Mouse (Mus musculus) monocyte, adult 5-6 weeks (primary cell): ENCODE measurements around the gene Tph2. TPM values are rescaled to one million over a fixed set of nuclear protein-coding genes. Genes with fewer than 3 reads are reported as not detected.

Experiments
- ATAC-seq: fragments of 153-309, 156-312 bp; replicated peaks from 2 replicates; pipeline ENCODE4 v1.8.0; 2017; ENCODE audit warnings: mild to moderate bottlenecking; ENCODE audit not compliant: low TSS enrichment, insufficient number of reproducible peaks, severe bottlenecking, poor library complexity, low FRiP score
- total RNA-seq: library from RNA; stranded (forward); fragments of 200-1000, 200-491, 200-594 nt; gene quantifications from 3 replicates; pipeline ENCODE4 v1.2.3, GENCODE M21; 2017

The Tph2 gene
- total RNA-seq, 1 experiment from 2014 or later = not detected

DNA sequence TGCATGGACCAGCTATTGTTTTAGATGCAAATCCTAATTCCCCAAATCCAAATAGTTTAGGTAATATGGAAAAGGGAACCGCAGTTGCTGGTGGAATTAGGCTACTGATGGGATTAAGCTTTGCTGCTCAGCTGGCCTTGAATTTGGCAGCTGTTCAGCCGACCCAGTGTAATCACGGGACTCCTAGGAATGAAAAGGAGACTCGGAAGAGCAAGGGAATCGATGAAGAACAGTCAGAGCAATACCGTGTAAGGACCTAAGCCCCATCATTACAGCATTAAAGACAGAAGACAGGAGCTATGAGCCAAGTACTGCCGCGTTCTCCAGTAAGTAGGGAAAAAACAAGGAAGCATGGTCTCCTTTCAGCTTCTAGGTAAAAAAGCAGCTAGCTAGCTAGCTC is 134.6 kb downstream of the Tph2 start:
- no peak for ATAC-seq

DNA sequence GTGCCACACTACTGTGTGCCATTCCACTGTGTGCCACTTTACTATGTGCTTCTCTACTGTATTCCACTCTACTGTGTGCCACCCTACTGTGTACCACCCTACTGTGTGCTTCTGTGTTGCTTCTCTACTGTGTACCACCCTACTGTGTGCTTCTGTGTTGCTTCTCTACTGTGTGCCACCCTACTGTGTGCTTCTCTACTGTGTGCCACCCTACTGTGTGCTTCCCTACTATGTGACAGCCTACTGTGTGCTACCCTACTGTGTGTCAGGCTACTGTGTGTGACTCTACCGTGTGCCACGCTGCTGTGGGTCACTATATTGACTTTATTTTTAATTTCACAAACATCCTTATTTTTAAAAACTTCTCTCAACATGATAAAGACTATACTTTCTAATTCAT is 136.3 kb downstream of the Tph2 start:
- no peak for ATAC-seq

DNA sequence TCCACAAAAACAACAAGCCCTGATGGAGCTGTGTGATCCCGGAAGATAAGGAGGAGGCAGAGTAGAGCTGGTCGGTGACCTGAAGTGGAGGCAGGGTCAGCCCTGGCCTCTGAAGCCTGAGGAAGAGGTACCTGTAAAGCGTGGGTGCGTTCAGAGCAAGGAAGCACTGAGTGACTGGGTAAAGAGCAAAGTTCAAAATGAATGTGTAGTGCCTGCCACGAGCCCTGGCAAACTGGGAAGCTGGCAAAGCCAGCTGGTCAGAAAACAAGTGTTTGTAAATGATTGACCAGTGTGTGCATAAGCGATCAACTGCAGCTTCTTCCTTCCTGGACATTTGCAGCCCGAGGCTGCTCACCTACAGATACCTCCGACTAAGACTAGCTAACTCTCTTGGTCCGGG is 149.1 kb downstream of the Tph2 start:
- no peak for ATAC-seq

Other genes with a start within 250 kb of the Tph2 start
- gene Tbc1d15, start 66.4 kb upstream of the Tph2 start, total RNA-seq = 47.9 to 73.7 TPM (median 65.3 TPM) in 3 replicates
- 49.5 to 62.4 TPM (median 51.1 TPM) in 3 replicates for gene Rab21, start 130.6 kb upstream of the Tph2 start, total RNA-seq
- 21.0 to 32.8 TPM (median 30.4 TPM) in 3 replicates for gene Tmem19, start 177.5 kb upstream of the Tph2 start, total RNA-seq
- gene Thap2, start 199.4 kb upstream of the Tph2 start, total RNA-seq = 3.4 to 16.1 TPM (median 5.0 TPM) in 3 replicates
- gene Zfc3h1, start 199.9 kb upstream of the Tph2 start, total RNA-seq = 56.5 to 123 TPM (median 62.7 TPM) in 3 replicates